Mouse (Mus musculus) testis, adult 2 months (tissue): ENCODE data around the gene Atp13a1. TPM values are rescaled to one million over a fixed set of nuclear protein-coding genes. Genes with fewer than 3 reads are reported as not detected.
A peak's percentile ranks its signal among the peaks of the same experiment; 100 is the strongest.

Experiments used
- H3K27ac ChIP-seq: fragments of 200-500 bp; 2 replicates; pipeline ENCODE4 v1.5.1; 2012; ENCODE audit warnings: low read depth, low read length; ENCODE audit not compliant: control insufficient read depth, insufficient read depth
- H3K27me3 ChIP-seq: fragments of 200-500 bp; 2 replicates; pipeline ENCODE4 v1.6.1; 2012; ENCODE audit warnings: mild to moderate bottlenecking, low read length, moderate library complexity; ENCODE audit not compliant: control insufficient read depth, insufficient read depth
- H3K36me3 ChIP-seq: fragments of 200-500 bp; 2 replicates; pipeline ENCODE4 v1.6.1; 2012; ENCODE audit warnings: mild to moderate bottlenecking, low read length; ENCODE audit not compliant: control insufficient read depth, insufficient read depth
- H3K4me1 ChIP-seq: fragments of 200-500 bp; 2 replicates; pipeline ENCODE4 v1.6.1; 2012; ENCODE audit warnings: low read length; ENCODE audit not compliant: control insufficient read depth, insufficient read depth
- H3K4me3 ChIP-seq: fragments of 200-500 bp; 2 replicates; pipeline ENCODE4 v1.5.1; 2012; ENCODE audit warnings: low read depth, mild to moderate bottlenecking, low read length, moderate library complexity, mixed read lengths; ENCODE audit not compliant: control insufficient read depth
- CTCF ChIP-seq: fragments of 200-500 bp; IDR thresholded peaks from 2 replicates; pipeline ENCODE4 v1.5.1; 2012; ENCODE audit warnings: low read depth, mild to moderate bottlenecking, inconsistent platforms, low read length, moderate library complexity; ENCODE audit not compliant: control insufficient read depth, insufficient read depth, insufficient replicate concordance
- POLR2A ChIP-seq: fragments of 200-500 bp; IDR thresholded peaks from 2 replicates; pipeline ENCODE4 v1.6.1; 2012; ENCODE audit warnings: low read depth, mild to moderate bottlenecking, inconsistent platforms, low read length, moderate library complexity; ENCODE audit not compliant: control insufficient read depth
- polyA plus RNA-seq: library from polyadenylated mRNA; depleted of rRNA; stranded (reverse); fragments of >200 nt; gene quantifications from 2 replicates; pipeline ENCODE4 v1.2.3, GENCODE M21; 2012

Gene Atp13a1
- polyA plus RNA-seq, 1 experiment: 22.6 TPM

GRCm38 (mm10) chr8:69791415-69792068 lies 579 bp downstream of the Atp13a1 start:
- TF ChIP-seq POLR2A (no peak; the same call in 1 of the 2 replicates), CTCF (no peak)
- no peaks in the 10 kb centered on the region; the same call in 1 of the 2 replicates for H3K4me1 ChIP-seq
- H3K36me3 ChIP-seq: no peaks in the 10 kb centered on the region; the same call in 1 of the 2 replicates
- H3K27ac ChIP-seq: peak overlapping the region; percentile 90
- no peaks in the 10 kb centered on the region for H3K27me3 ChIP-seq
- peak overlapping the region; percentile 97 for H3K4me3 ChIP-seq

GRCm38 (mm10) chr8:69793666-69794065 lies 2.7 kb downstream of the Atp13a1 start:
- Histone ChIP-seq H3K27me3 (no peaks in the 10 kb centered on the region), H3K36me3 (no peaks in the 10 kb centered on the region; the same call in 1 of the 2 replicates), H3K27ac (no peak overlapping the region), H3K4me1 (no peaks in the 10 kb centered on the region; the same call in 1 of the 2 replicates), H3K4me3 (no peak overlapping the region)
- TF ChIP-seq CTCF (no peak), POLR2A (no peak)

GRCm38 (mm10) chr8:69794096-69794495 lies 3.1 kb downstream of the Atp13a1 start:
- no peak for TF ChIP-seq CTCF
- no peaks in the 10 kb centered on the region; the same call in 1 of the 2 replicates for H3K36me3 ChIP-seq

GRCm38 (mm10) chr8:69794901-69795300 lies 3.9 kb downstream of the Atp13a1 start:
- Histone ChIP-seq H3K36me3 (no peaks in the 10 kb centered on the region; the same call in 1 of the 2 replicates), H3K4me3 (no peak overlapping the region), H3K27ac (no peak overlapping the region), H3K27me3 (no peaks in the 10 kb centered on the region), H3K4me1 (no peaks in the 10 kb centered on the region; the same call in 1 of the 2 replicates)
- TF ChIP-seq CTCF (no peak), POLR2A (no peak)

More at GRCm38 (mm10) chr8:69794096-69794495, 3.1 kb downstream of the Atp13a1 start:
- no peak overlapping the region for H3K4me3 ChIP-seq
- H3K27me3 ChIP-seq: no peaks in the 10 kb centered on the region
- H3K4me1 ChIP-seq: no peaks in the 10 kb centered on the region; the same call in 1 of the 2 replicates
- no peak overlapping the region for H3K27ac ChIP-seq

GRCm38 (mm10) chr8:69796721-69797345 lies 5.9 kb downstream of the Atp13a1 start:
- no peak overlapping the region for H3K4me3 ChIP-seq
- TF ChIP-seq POLR2A (no peak), CTCF (no peak)
- no peak overlapping the region for H3K27ac ChIP-seq
- H3K36me3 ChIP-seq: no peaks in the 10 kb centered on the region; the same call in 1 of the 2 replicates
- H3K4me1 ChIP-seq: no peaks in the 10 kb centered on the region
- no peaks in the 10 kb centered on the region for H3K27me3 ChIP-seq

- Histone ChIP-seq H3K36me3 (no peaks in the 10 kb centered on the region; the same call in 1 of the 2 replicates), H3K27me3 (no peaks in the 10 kb centered on the region), H3K27ac (no peak overlapping the region), H3K4me3 (no peak overlapping the region), H3K4me1 (no peaks in the 10 kb centered on the region)
- TF ChIP-seq POLR2A: no peak
- TF ChIP-seq CTCF: no peak
These were observed 6.7 kb downstream of the Atp13a1 start for GRCm38 (mm10) chr8:69797661-69798060.

GRCm38 (mm10) chr8:69799261-69799660 lies 8.3 kb downstream of the Atp13a1 start:
- H3K27me3 ChIP-seq: no peaks in the 10 kb centered on the region
- no peak overlapping the region for H3K27ac ChIP-seq
- TF ChIP-seq POLR2A: no peak
- no peak for TF ChIP-seq CTCF
- no peaks in the 10 kb centered on the region; the same call in 1 of the 2 replicates for H3K36me3 ChIP-seq
- no peak overlapping the region for H3K4me3 ChIP-seq
- no peaks in the 10 kb centered on the region for H3K4me1 ChIP-seq
